Mouse (Mus musculus) liver, embryonic 11.5 days (tissue): ENCODE data around the gene Hnf4a. TPM values are rescaled to one million over a fixed set of nuclear protein-coding genes. Genes with fewer than 3 reads are reported as not detected.
A peak's percentile ranks its signal among the peaks of the same experiment; 100 is the strongest.

Experiments used
- ATAC-seq: fragments of 200-750 bp; cut with Nextera tagmentation; replicated peaks from 2 replicates; pipeline ENCODE4 v1.8.0; 2017; ENCODE audit warnings: moderate number of reproducible peaks, mild to moderate bottlenecking, moderate TSS enrichment, moderate library complexity; ENCODE audit not compliant: low FRiP score
- DNase-seq: peaks from one replicate; pipeline ENCODE4 v3.0.0-alpha.2; 2017; ENCODE audit warnings: low spot score
- H3K27ac ChIP-seq: fragments of 300-500 bp; sonication (generic); 2 replicates; pipeline ENCODE4 v1.5.1; 2014; ENCODE audit warnings: mild to moderate bottlenecking, low read depth, low read length, control low read depth
- H3K27me3 ChIP-seq: fragments of 300-500 bp; sonication (generic); replicated peaks from 2 replicates; pipeline ENCODE4 v1.6.1; 2014; ENCODE audit warnings: low read length, mixed read lengths; ENCODE audit not compliant: control insufficient read depth, insufficient read depth
- H3K36me3 ChIP-seq: fragments of 300-500 bp; sonication (generic); 2 replicates; pipeline ENCODE4 v1.6.1; 2014; ENCODE audit warnings: mild to moderate bottlenecking, low read length, moderate library complexity, mixed read lengths; ENCODE audit not compliant: control insufficient read depth, insufficient read depth
- H3K4me1 ChIP-seq: fragments of 300-500 bp; sonication (generic); replicated peaks from 2 replicates; pipeline ENCODE4 v1.6.1; 2014; ENCODE audit warnings: low read length, mixed read lengths; ENCODE audit not compliant: control insufficient read depth, insufficient read depth
- H3K4me2 ChIP-seq: fragments of 300-500 bp; sonication (generic); 2 replicates; pipeline ENCODE4 v1.6.1; 2014; ENCODE audit warnings: mild to moderate bottlenecking, control low read depth, moderate library complexity
- H3K4me3 ChIP-seq: fragments of 300-500 bp; sonication (generic); 2 replicates; pipeline ENCODE4 v1.5.1; 2014; ENCODE audit warnings: low read depth, low read length, control low read depth
- H3K9ac ChIP-seq: fragments of 300-500 bp; sonication (generic); 2 replicates; pipeline ENCODE4 v1.6.1; 2014; ENCODE audit warnings: low read depth, low read length, control low read depth
- H3K9me3 ChIP-seq: fragments of 300-500 bp; sonication (generic); 2 replicates; pipeline ENCODE4 v1.6.1; 2016; ENCODE audit warnings: low read length, inconsistent platforms, mixed read lengths; ENCODE audit not compliant: control insufficient read depth
- WGBS: fragments of 180-500 bp; shearing (Covaris S2); extraction: QIAGEN DNeasy Blood & Tissue Kit; methylation state at CpG from one replicate; pipeline ENCODE4 v1.1.7; 2014; 5-methylcytosine and 5-hydroxymethylcytosine counted together
- polyA plus RNA-seq: library from polyadenylated mRNA; unstranded; fragments of >200 nt; fragmentation: Nextera tagmentation; extraction: Ambion mirVana; gene quantifications from 2 replicates; pipeline ENCODE4 v1.2.1, GENCODE M21; 2014

Gene Hnf4a
- polyA plus RNA-seq, 1 experiment from 2014 or later: 18.9 TPM

DNA sequence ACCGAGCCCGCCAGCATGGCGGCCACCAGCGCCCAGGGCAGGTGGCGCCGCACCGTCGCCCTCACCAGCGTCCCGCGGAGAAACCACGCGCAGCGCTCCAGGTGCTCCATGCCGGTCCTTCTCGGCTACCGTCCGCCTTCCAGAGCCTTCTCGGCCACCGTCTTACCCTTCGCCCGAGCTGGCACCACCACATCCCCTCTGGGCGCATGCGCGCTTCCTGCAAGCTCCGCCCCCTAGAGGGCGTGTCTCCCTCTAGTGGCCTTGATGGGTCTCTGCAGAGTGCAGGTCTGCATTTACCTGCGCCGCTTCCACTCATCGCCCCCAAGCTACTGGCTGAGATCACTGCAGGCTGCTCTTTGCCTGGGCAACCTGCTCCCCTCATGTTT, 34.1 kb upstream of the Hnf4a start, which contains the start of gene Fitm2:
Gene Fitm2, minus strand, starts transcription at position 164 of the 386 bp plus-strand sequence.
- DNase-seq (peak; percentile 94), ATAC-seq (peak; percentile 91)
- under 1% methylated on average over 30 of the region's 30 CpGs for WGBS
- peak within 1 kb of the TSS; percentile 91 for H3K4me2 ChIP-seq
- H3K9ac ChIP-seq: peak within 1 kb of the TSS; percentile 90
- peaks cover 5% of the 10 kb centered on the region; the same call in 1 of the 2 replicates for H3K36me3 ChIP-seq
- no peaks in the 10 kb centered on the region for H3K9me3 ChIP-seq
- H3K4me1 ChIP-seq: peaks cover 3% of the 10 kb centered on the region; the same call in 1 of the 2 replicates
- H3K27ac ChIP-seq: peak within 1 kb of the TSS; percentile 52
- peak within 1 kb of the TSS; percentile 89 for H3K4me3 ChIP-seq
- 0 out of 2 replicates have a peak, but pooled peaks cover 1% of the 10 kb centered on the region for H3K27me3 ChIP-seq

DNA sequence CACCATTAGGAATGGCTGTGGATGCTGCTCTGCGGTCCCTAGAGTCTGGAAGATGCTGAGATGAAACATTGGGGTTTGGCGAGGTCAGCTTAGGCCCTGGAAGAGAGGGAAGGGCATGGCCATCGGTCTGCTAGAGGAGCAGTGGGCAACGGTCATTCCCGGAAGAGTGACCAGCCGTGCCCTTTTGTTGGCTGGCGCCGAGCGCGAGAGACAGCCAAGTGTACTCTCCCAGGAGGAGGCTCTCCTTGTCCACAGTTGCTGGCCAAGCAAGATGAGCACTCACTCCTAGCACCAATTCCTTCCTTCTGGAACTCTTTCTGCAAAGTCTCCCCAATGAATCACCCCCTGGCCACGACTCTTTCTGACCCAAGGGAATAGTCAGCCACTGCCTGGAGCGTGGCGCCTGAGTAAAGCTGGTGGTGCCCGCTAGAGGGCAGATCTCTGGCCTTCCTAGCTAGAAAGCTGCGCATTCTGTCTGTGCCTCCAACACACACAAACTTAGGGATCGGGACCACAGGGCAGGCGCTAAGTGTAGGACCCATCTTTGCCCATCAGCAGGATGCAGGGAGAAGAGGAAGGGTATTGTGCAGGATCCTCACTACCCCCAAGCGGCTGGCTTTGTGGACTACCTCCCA, 26.3 kb upstream of the Hnf4a start:
- H3K9me3 ChIP-seq: no peaks in the 10 kb centered on the region
- H3K36me3 ChIP-seq: no peaks in the 10 kb centered on the region
- H3K9ac ChIP-seq: no peak overlapping the region
- no peak overlapping the region for H3K4me2 ChIP-seq
- no peak overlapping the region for H3K4me3 ChIP-seq
- no peaks in the 10 kb centered on the region for H3K4me1 ChIP-seq
- WGBS: 54% methylated on average over 18 of the region's 18 CpGs
- DNase-seq: no peak
- no peak for ATAC-seq
- peaks cover 29% of the 10 kb centered on the region for H3K27me3 ChIP-seq
- no peak overlapping the region for H3K27ac ChIP-seq

- H3K36me3 ChIP-seq: no peaks in the 10 kb centered on the region
- WGBS: 5% methylated on average over 21 of the region's 21 CpGs
- H3K9me3 ChIP-seq: no peaks in the 10 kb centered on the region
- peak; percentile 41 for ATAC-seq
- 0 out of 2 replicates have a peak overlapping the region, but pooled peaks have one; percentile 13 for H3K4me3 ChIP-seq
- peaks cover 29% of the 10 kb centered on the region for H3K27me3 ChIP-seq
- H3K27ac ChIP-seq: no peak overlapping the region
- DNase-seq: no peak
- peak overlapping the region; percentile 55 for H3K4me2 ChIP-seq
- no peak overlapping the region for H3K9ac ChIP-seq
- no peaks in the 10 kb centered on the region for H3K4me1 ChIP-seq
Observed at GRCm38 (mm10) chr2:163481539-163482029, 25.0 kb upstream of the Hnf4a start.

- Histone ChIP-seq H3K4me2 (no peak overlapping the region), H3K4me3 (no peak overlapping the region), H3K9ac (no peak overlapping the region), H3K27ac (no peak overlapping the region), H3K27me3 (0 out of 2 replicates have a peak, but pooled peaks cover 5% of the 10 kb centered on the region), H3K9me3 (no peaks in the 10 kb centered on the region), H3K4me1 (no peaks in the 10 kb centered on the region), H3K36me3 (no peaks in the 10 kb centered on the region)
- WGBS: 69% methylated on average over 3 of the region's 3 CpGs
- ATAC-seq: no peak
- DNase-seq: no peak
Observed at GRCm38 (mm10) chr2:163487360-163487759, 19.2 kb upstream of the Hnf4a start.

- H3K36me3 ChIP-seq: no peaks in the 10 kb centered on the region
- H3K4me1 ChIP-seq: no peaks in the 10 kb centered on the region
- no peak overlapping the region for H3K4me3 ChIP-seq
- H3K4me2 ChIP-seq: no peak overlapping the region
- no peak for DNase-seq
- H3K27ac ChIP-seq: no peak overlapping the region
- no peaks in the 10 kb centered on the region for H3K27me3 ChIP-seq
- no peak overlapping the region for H3K9ac ChIP-seq
- ATAC-seq: no peak
- WGBS: 48% methylated on average over 5 of the region's 5 CpGs
- H3K9me3 ChIP-seq: no peaks in the 10 kb centered on the region
Observed at GRCm38 (mm10) chr2:163489725-163490291, 16.8 kb upstream of the Hnf4a start.

DNA sequence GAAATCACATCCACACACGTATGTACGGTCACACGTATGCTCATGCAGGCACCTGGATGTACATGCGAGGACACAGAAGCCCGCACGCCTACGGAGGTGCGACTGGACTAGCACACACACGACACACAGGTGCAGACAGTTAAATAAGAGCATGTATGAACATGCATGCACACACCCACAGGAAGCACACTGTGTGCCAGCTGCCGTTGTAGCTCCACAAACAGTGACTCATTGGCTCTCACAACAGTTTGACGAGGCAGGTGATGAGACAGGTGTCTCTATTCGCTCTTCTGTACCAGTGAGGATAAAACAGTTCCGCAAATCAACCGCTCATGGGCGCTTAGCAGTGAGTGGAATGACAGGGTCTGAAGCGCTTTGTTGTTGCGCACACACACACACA, 16.0 kb upstream of the Hnf4a start:
- H3K9me3 ChIP-seq: no peaks in the 10 kb centered on the region
- DNase-seq: no peak
- no peak overlapping the region for H3K4me2 ChIP-seq
- H3K27ac ChIP-seq: no peak overlapping the region
- no peak for ATAC-seq
- H3K36me3 ChIP-seq: no peaks in the 10 kb centered on the region
- WGBS: 92% methylated on average over 17 of the region's 17 CpGs
- H3K9ac ChIP-seq: no peak overlapping the region
- H3K4me1 ChIP-seq: no peaks in the 10 kb centered on the region
- H3K4me3 ChIP-seq: no peak overlapping the region
- H3K27me3 ChIP-seq: no peaks in the 10 kb centered on the region

DNA sequence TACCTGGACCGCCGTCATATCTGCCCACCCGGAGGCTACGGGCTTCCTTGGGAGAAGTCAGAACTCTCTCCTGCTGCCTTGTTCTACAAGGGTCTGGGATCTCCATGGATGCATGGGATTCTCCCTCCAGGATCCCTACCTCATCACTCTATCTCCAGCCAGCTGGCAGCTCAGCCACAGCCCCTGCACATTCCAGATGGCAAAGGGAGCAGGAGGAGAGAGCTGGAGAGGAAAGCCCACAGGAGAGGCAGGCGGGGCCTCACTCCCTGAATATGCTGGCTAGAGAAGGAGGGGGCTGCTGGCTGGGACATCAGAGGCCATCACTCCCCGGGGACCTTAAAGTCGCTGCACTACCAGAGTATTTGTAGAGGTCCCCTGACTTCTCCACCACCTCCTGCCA, 15.3 kb upstream of the Hnf4a start:
- Histone ChIP-seq H3K4me1 (no peaks in the 10 kb centered on the region), H3K4me2 (no peak overlapping the region), H3K4me3 (no peak overlapping the region), H3K27me3 (no peaks in the 10 kb centered on the region), H3K36me3 (no peaks in the 10 kb centered on the region), H3K9me3 (no peaks in the 10 kb centered on the region), H3K9ac (no peak overlapping the region), H3K27ac (no peak overlapping the region)
- WGBS: 57% methylated on average over 7 of the region's 7 CpGs
- no peak for ATAC-seq
- no peak for DNase-seq

- WGBS: 73% methylated on average over 5 of the region's 5 CpGs
- Histone ChIP-seq H3K27me3 (no peaks in the 10 kb centered on the region), H3K9ac (no peak within 1 kb of the TSS), H3K9me3 (no peaks in the 10 kb centered on the region), H3K27ac (no peak within 1 kb of the TSS), H3K36me3 (no peaks in the 10 kb centered on the region), H3K4me2 (no peak within 1 kb of the TSS), H3K4me3 (no peak within 1 kb of the TSS), H3K4me1 (no peaks in the 10 kb centered on the region)
- no peak for DNase-seq
- no peak for ATAC-seq
Observed at GRCm38 (mm10) chr2:163492018-163492417, 14.6 kb upstream of the Hnf4a start, which contains the start of gene R3hdml. Gene R3hdml (plus strand): TSS chr2:163492318.

DNA sequence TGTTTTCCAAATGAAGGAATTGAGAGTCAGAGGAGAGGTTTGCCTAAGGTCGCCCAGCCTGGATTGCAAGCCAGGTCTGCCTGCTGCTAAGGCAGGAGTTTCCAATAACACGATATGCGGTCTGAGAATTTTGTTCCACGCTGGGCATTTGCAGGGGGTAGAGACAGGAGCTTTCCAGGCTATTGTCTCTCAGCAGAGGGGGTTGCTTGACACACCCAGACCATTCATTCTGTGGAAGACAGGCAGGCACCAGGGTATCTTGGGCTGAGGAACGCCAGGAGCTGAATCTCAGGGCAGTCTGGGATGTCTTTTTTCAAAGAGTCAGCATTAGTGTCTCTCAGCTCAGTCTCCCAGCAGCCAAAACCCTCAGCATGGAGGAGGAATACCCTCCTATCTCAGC, 13.6 kb upstream of the Hnf4a start:
- Histone ChIP-seq H3K27me3 (no peaks in the 10 kb centered on the region), H3K9me3 (no peaks in the 10 kb centered on the region), H3K4me1 (no peaks in the 10 kb centered on the region), H3K27ac (no peak overlapping the region), H3K36me3 (no peaks in the 10 kb centered on the region), H3K4me2 (no peak overlapping the region), H3K4me3 (no peak overlapping the region), H3K9ac (no peak overlapping the region)
- DNase-seq (no peak), ATAC-seq (no peak)
- 41% methylated on average over 5 of the region's 5 CpGs for WGBS
